Mouse (Mus musculus) layer of hippocampus, adult 9-11 months (tissue): ENCODE measurements around the gene Cyp8b1.

Source experiments
- DNase-seq: peaks from one replicate; pipeline ENCODE4 v3.0.0; 2022

Cyp8b1 gene

GRCm38 (mm10) chr9:121914226-121914757 lies 1.8 kb downstream of the Cyp8b1 start:
- no peak for DNase-seq

- DNase-seq, result no peak
Measured at GRCm38 (mm10) chr9:121912786-121913185, 3.3 kb downstream of the Cyp8b1 start.

- DNase-seq, result no peak
Measured at GRCm38 (mm10) chr9:121911196-121911595, 4.9 kb downstream of the Cyp8b1 start.

- DNase-seq, result no peak
Measured at GRCm38 (mm10) chr9:121909635-121910034, 6.5 kb downstream of the Cyp8b1 start.

GRCm38 (mm10) chr9:121908321-121908720 lies 7.8 kb downstream of the Cyp8b1 start:
- DNase-seq, result no peak

GRCm38 (mm10) chr9:121907356-121908070 lies 8.6 kb downstream of the Cyp8b1 start:
- DNase-seq, result no peak

GRCm38 (mm10) chr9:121906456-121906855 lies 9.6 kb downstream of the Cyp8b1 start:
- DNase-seq, result no peak

GRCm38 (mm10) chr9:121905556-121906185 lies 10.4 kb downstream of the Cyp8b1 start:
- no peak for DNase-seq

GRCm38 (mm10) chr9:121904946-121905345 lies 11.2 kb downstream of the Cyp8b1 start:
- DNase-seq, result no peak

- DNase-seq, result no peak
Measured at GRCm38 (mm10) chr9:121904319-121904718, 11.8 kb downstream of the Cyp8b1 start.

GRCm38 (mm10) chr9:121903476-121904305 lies 12.4 kb downstream of the Cyp8b1 start:
- no peak for DNase-seq

GRCm38 (mm10) chr9:121901710-121902700 lies 14.1 kb downstream of the Cyp8b1 start:
- no peak for DNase-seq

GRCm38 (mm10) chr9:121900282-121900855 lies 15.7 kb downstream of the Cyp8b1 start:
- no peak for DNase-seq

GRCm38 (mm10) chr9:121899306-121899705 lies 16.8 kb downstream of the Cyp8b1 start:
- no peak for DNase-seq

GRCm38 (mm10) chr9:121898245-121898644 lies 17.9 kb downstream of the Cyp8b1 start, which contains the start of gene Ackr2:
Gene Ackr2, plus strand, starts transcription at chr9:121898355.
- DNase-seq, result no peak

- DNase-seq, result no peak
Measured at GRCm38 (mm10) chr9:121896820-121897219, 19.3 kb downstream of the Cyp8b1 start.

- DNase-seq, result no peak
Measured at GRCm38 (mm10) chr9:121895392-121895993, 20.6 kb downstream of the Cyp8b1 start.

- DNase-seq, result no peak
Measured at GRCm38 (mm10) chr9:121894447-121894846, 21.7 kb downstream of the Cyp8b1 start.

GRCm38 (mm10) chr9:121892057-121892687 lies 23.9 kb downstream of the Cyp8b1 start:
- DNase-seq, result no peak

- no peak for DNase-seq
Measured at GRCm38 (mm10) chr9:121891301-121891700, 24.8 kb downstream of the Cyp8b1 start.
